Mouse (Mus musculus): ENCODE measurements at regions not wholly inside any gene's neighbourhood (a gene's known extent, or its start where the extent isn't known, plus 50 kb on each side); places are given as distances from the start of the nearest gene placed in this dataset.

DNA sequence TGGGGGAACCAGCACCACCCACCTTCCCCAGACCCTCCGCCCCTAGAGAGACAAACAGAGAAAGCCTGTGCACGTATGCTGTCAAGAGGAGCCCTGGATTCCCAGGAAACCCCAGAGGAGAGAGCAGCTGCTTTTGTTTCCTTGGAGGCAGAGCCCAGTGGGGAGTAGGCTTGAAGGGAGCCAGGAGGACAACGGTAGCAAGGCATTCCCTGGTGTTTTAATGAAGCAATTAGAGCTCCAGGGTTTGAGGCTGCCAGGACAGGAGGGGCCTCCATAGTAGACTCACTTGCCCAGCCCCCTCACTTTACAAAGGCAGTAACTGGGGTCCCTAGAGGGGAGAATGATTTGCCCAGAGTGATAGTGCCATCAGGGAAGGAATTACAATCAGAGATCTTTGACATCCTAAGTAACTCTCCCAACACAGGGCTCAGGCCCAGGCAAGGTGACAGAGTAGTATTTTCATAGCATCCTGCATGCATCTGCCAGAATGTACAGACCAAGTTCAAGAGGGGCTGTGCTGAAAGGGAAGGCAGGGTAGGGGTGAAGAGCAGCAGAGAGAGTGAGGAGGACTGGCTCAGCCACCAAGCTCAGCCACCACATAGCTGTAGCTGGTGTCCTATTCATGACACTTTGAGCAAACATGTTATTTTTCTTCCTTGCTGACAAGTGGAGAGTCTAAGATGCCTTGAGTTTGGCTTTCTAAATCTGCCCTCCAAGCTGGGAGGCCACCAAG is 389.0 kb downstream of the Nedd1 start:
- TF ChIP-seq EP300 (IDR thresholded peaks at IDR 0.05) (no peak), CTCF (IDR thresholded peaks at IDR 0.05) (no peak)
